Comparison of ENCODE assay signal across 8 mouse cellular contexts in the genomic region with DNA sequence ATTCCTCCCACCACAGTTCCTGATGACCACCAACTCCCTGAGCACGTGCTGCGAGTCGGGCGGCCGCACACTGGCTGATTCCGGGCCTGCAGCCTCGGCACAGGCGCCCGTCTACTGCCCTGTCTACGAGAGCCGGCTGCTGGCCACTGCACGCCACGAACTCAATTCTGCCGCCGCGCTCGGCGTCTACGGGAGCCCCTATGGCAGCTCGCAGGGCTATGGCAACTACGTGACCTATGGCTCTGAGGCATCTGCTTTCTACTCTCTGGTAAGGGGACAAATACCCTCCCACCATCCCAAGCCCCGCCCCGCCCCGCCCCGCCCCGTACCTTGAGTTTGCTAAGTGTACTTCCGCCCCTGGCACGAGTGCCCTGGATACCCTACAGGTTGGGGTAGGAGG. TPM values are rescaled to one million over a fixed set of nuclear protein-coding genes. Genes with fewer than 3 reads are reported as not detected.
DNase-seq lines count a peak whose midpoint lies in the region; ATAC-seq and TF ChIP-seq lines count a peak whose summit lies in the region.

No protein-coding gene starts in this region.

- no peak for TF ChIP-seq CTCF in cerebellum, adult 2 months (IDR thresholded peaks at IDR 0.05; ENCODE audit: borderline replicate concordance, insufficient read depth, low read depth, low read length)

- peak overlapping the region; percentile 37 for H3K4me2 ChIP-seq in embryonic facial prominence, embryonic 15.5 days (replicated peaks)
- peak overlapping the region; percentile 53 for H3K4me2 ChIP-seq in kidney, embryonic 15.5 days
- peak overlapping the region; percentile 28; the same call in 1 of the 2 replicates for H3K4me2 ChIP-seq in midbrain, embryonic 16.5 days (ENCODE audit: low read length)

- no peak overlapping the region for H3K9ac ChIP-seq in embryonic facial prominence, embryonic 15.5 days
- H3K9ac ChIP-seq in kidney, embryonic 15.5 days, result no peak overlapping the region
- no peak overlapping the region for H3K9ac ChIP-seq in midbrain, embryonic 16.5 days (ENCODE audit: low read depth, low read length)

- H3K4me1 ChIP-seq in embryonic facial prominence, embryonic 15.5 days, result peaks cover 41% of the 10 kb centered on the region
- peaks cover 53% of the 10 kb centered on the region for H3K4me1 ChIP-seq in kidney, embryonic 15.5 days
- peaks cover 21% of the 10 kb centered on the region for H3K4me1 ChIP-seq in midbrain, embryonic 16.5 days (ENCODE audit: control insufficient read depth, insufficient read depth, low read length)
- peaks cover 3% of the 10 kb centered on the region; the same call in 1 of the 2 replicates for H3K4me1 ChIP-seq in cerebellum, adult 2 months (ENCODE audit: control insufficient read depth, insufficient read depth, low read length)

- TF ChIP-seq POLR2A in cerebellum, adult 2 months (IDR thresholded peaks at IDR 0.05; ENCODE audit: borderline replicate concordance, insufficient read depth, low read length), result no peak

- H3K4me3 ChIP-seq in embryonic facial prominence, embryonic 15.5 days (replicated peaks), result peak overlapping the region; percentile 27
- peak overlapping the region; percentile 29 for H3K4me3 ChIP-seq in kidney, embryonic 15.5 days (replicated peaks)
- no peak overlapping the region for H3K4me3 ChIP-seq in midbrain, embryonic 16.5 days (ENCODE audit: low read depth, low read length)
- H3K4me3 ChIP-seq in cerebellum, adult 2 months (replicated peaks; ENCODE audit: insufficient read depth, low read depth, low read length), result no peak overlapping the region

- no peak overlapping the region for H3K27ac ChIP-seq in embryonic facial prominence, embryonic 15.5 days (replicated peaks)
- no peak overlapping the region for H3K27ac ChIP-seq in kidney, embryonic 15.5 days
- H3K27ac ChIP-seq in midbrain, embryonic 16.5 days (ENCODE audit: low read length), result no peak overlapping the region
- no peak overlapping the region for H3K27ac ChIP-seq in cerebellum, adult 2 months (ENCODE audit: insufficient read depth, low read length)

- H3K9me3 ChIP-seq in embryonic facial prominence, embryonic 15.5 days (replicated peaks), result no peaks in the 10 kb centered on the region
- no peaks in the 10 kb centered on the region for H3K9me3 ChIP-seq in kidney, embryonic 15.5 days (replicated peaks)
- no peaks in the 10 kb centered on the region for H3K9me3 ChIP-seq in midbrain, embryonic 16.5 days (replicated peaks; ENCODE audit: control insufficient read depth, low read length, poor library complexity, severe bottlenecking)

- H3K36me3 ChIP-seq in embryonic facial prominence, embryonic 15.5 days, result no peaks in the 10 kb centered on the region
- no peaks in the 10 kb centered on the region for H3K36me3 ChIP-seq in kidney, embryonic 15.5 days
- no peaks in the 10 kb centered on the region for H3K36me3 ChIP-seq in midbrain, embryonic 16.5 days (ENCODE audit: control insufficient read depth, insufficient read depth, low read length)

- H3K27me3 ChIP-seq in embryonic facial prominence, embryonic 15.5 days, result peaks cover 97% of the 10 kb centered on the region
- H3K27me3 ChIP-seq in kidney, embryonic 15.5 days, result peaks cover 99% of the 10 kb centered on the region
- H3K27me3 ChIP-seq in midbrain, embryonic 16.5 days (ENCODE audit: control insufficient read depth, insufficient read depth, low read depth, low read length), result peaks cover 78% of the 10 kb centered on the region
- peaks cover 14% of the 10 kb centered on the region; the same call in 1 of the 2 replicates for H3K27me3 ChIP-seq in cerebellum, adult 2 months (ENCODE audit: control insufficient read depth, insufficient read depth, low read length)

- DNase-seq in cerebellum, postnatal 10 days, result peak; percentile 27 to 44
- DNase-seq in cerebellum, adult 11 months, result no peak
- no peak for DNase-seq in layer of hippocampus, adult 11-12 months (ENCODE audit: low spot score)
- no peak for DNase-seq in spleen, postnatal 36 days (ENCODE audit: low spot score in 2 of 2)
- no peak for DNase-seq in cerebellum, adult 2 months

- 3% methylated on average over 28 of the region's 28 CpGs for WGBS in embryonic facial prominence, embryonic 15.5 days
- WGBS in kidney, embryonic 15.5 days, result 2% methylated on average over 28 of the region's 28 CpGs
- WGBS in midbrain, embryonic 16.5 days, result under 1% methylated on average over 28 of the region's 28 CpGs
- 6% methylated on average over 28 of the region's 28 CpGs for WGBS in cerebellum, adult 2 months

- ATAC-seq in embryonic facial prominence, embryonic 15.5 days (ENCODE audit: insufficient number of reproducible peaks, low FRiP score, low TSS enrichment, low read depth), result no peak
- ATAC-seq in kidney, embryonic 15.5 days (replicated peaks; ENCODE audit: low FRiP score), result peak; percentile 40; the same call in 1 of the 2 replicates
- peak; percentile 70 for ATAC-seq in midbrain, embryonic 16.5 days

RNA-seq across cellular contexts. Expression of gene Irx4, which starts 5.2 kb away (rescaled TPM):
- polyA plus RNA-seq in embryonic facial prominence, embryonic 15.5 days (2015; fragmentation: Nextera tagmentation; extraction: Ambion mirVana), result 17.5 and 19.3 TPM in 2 replicates
- 0.45 and 0.55 TPM in 2 replicates for polyA plus RNA-seq in kidney, embryonic 15.5 days (2015; fragmentation: Nextera tagmentation; extraction: Ambion mirVana)
- polyA plus RNA-seq in midbrain, embryonic 16.5 days (2015; fragmentation: Nextera tagmentation; extraction: Ambion mirVana), result 0.87 and 1.4 TPM in 2 replicates
- 0.43 and 0.70 TPM in 2 replicates for polyA plus RNA-seq in cerebellum, adult 2 months (2012; rRNA removed)

Comparison
In these comparisons a context has a peak if more than half of its experiments do, and no peak if none do; other contexts are left out.
1. DNase-seq: peak in cerebellum, postnatal 10 days (2 of 2); none in cerebellum, adult 11 months (single experiment), layer of hippocampus, adult 11-12 months (single experiment), spleen, postnatal 36 days (0 of 2) and cerebellum, adult 2 months (0 of 2).
2. H3K4me3 ChIP-seq: peak in embryonic facial prominence, embryonic 15.5 days (single experiment) and kidney, embryonic 15.5 days (single experiment); none in midbrain, embryonic 16.5 days (single experiment) and cerebellum, adult 2 months (single experiment).
3. Peak in every context shown above with its lines, with median percentiles within 50 percentile points of each other: H3K4me2 ChIP-seq.